Mouse (Mus musculus) MEL (cell line): ENCODE results near the gene Tmem37.

Experiments
- CTCF ChIP-seq, 3 experiments: IDR thresholded peaks in 2 of 3; conservative IDR thresholded peaks in 1 of 3; 2 replicates each; pipeline ENCODE4 v1.5.1; 2011 to 2012; ENCODE audit warnings: low read length in 3 of 3, low read depth in 2 of 3, mild to moderate bottlenecking in 2 of 3, improper control_type of control experiment in 1 of 3, inconsistent platforms in 1 of 3, mixed read lengths in 1 of 3, moderate library complexity in 1 of 3; ENCODE audit not compliant: control insufficient read depth in 1 of 3, insufficient read depth in 1 of 3, poor library complexity in 1 of 3, severe bottlenecking in 1 of 3
- EP300 ChIP-seq, 2 experiments: IDR thresholded peaks; 2 replicates each; pipeline ENCODE4 v1.6.1; 2011; ENCODE audit warnings: improper control_type of control experiment in 2 of 2, low read length in 2 of 2, low read depth in 1 of 2, mild to moderate bottlenecking in 1 of 2
- MAX ChIP-seq: IDR thresholded peaks from 2 replicates; pipeline ENCODE4 v1.6.1; 2011; ENCODE audit warnings: low read length, improper control_type of control experiment
- MAZ ChIP-seq: IDR thresholded peaks from 2 replicates; pipeline ENCODE4 v1.6.1; 2012; ENCODE audit warnings: low read depth, mild to moderate bottlenecking, inconsistent platforms, low read length, improper control_type of control experiment
- MYC ChIP-seq: IDR thresholded peaks from 2 replicates; pipeline ENCODE4 v1.6.1; 2011; ENCODE audit warnings: low read depth, mild to moderate bottlenecking, low read length, improper control_type of control experiment, moderate library complexity
- POLR2A ChIP-seq, 2 experiments: IDR thresholded peaks; 2 replicates each; pipeline ENCODE4 v1.6.1; 2011 to 2012; ENCODE audit warnings: low read length in 2 of 2, mild to moderate bottlenecking in 2 of 2, control low read depth in 1 of 2, improper control_type of control experiment in 1 of 2, low read depth in 1 of 2, moderate library complexity in 1 of 2; ENCODE audit not compliant: control insufficient read depth in 1 of 2, insufficient read depth in 1 of 2, poor library complexity in 1 of 2
- RCOR1 ChIP-seq: IDR thresholded peaks from 2 replicates; pipeline ENCODE4 v1.6.1; 2012; ENCODE audit warnings: low read depth, mild to moderate bottlenecking, inconsistent platforms, low read length, improper control_type of control experiment
- USF2 ChIP-seq, 2 experiments: IDR thresholded peaks; 2 replicates each; pipeline ENCODE4 v1.6.1; 2011 to 2012; ENCODE audit warnings: improper control_type of control experiment in 2 of 2, low read length in 2 of 2, borderline replicate concordance in 1 of 2, inconsistent platforms in 1 of 2, low read depth in 1 of 2, mild to moderate bottlenecking in 1 of 2; ENCODE audit not compliant: insufficient read depth in 1 of 2
- ZC3H11A ChIP-seq: IDR thresholded peaks from 2 replicates; pipeline ENCODE4 v1.6.1; 2012; ENCODE audit warnings: low read depth, mild to moderate bottlenecking, inconsistent platforms, low read length, improper control_type of control experiment

DNA sequence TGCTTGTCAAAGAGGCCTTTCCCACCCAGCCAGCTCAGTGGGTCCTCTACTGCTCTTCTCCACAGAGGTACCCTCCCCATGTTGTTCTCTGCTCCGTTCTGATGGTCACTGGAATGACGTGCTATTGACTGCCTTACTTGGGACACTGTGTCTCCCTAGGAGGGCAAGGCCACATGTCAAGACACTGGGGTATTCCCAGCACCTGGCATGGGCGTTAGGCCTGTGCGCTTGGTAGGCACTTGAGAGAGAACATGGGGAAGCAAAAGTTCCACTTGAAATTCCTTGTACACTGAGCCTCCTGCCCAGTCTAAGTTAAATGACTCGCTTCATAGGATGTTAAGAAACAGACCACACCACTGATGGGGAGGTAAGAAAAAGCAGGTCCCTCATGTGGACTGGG lies 4.8 kb downstream of the Tmem37 start:
- TF ChIP-seq CTCF (IDR thresholded peaks at IDR 0.05 in 2 of 3, conservative IDR thresholded peaks at IDR 0.05 in 1 of 3; ENCODE audit: control insufficient read depth in 1 of 3, insufficient read depth in 1 of 3, low read depth in 2 of 3, low read length in 3 of 3, poor library complexity in 1 of 3, severe bottlenecking in 1 of 3) (no peak), RCOR1 (no peak), POLR2A (IDR thresholded peaks at IDR 0.05; ENCODE audit: control insufficient read depth in 1 of 2, insufficient read depth in 1 of 2, low read depth in 1 of 2, low read length in 2 of 2, poor library complexity in 1 of 2) (no peak), USF2 (IDR thresholded peaks at IDR 0.05; ENCODE audit: borderline replicate concordance in 1 of 2, insufficient read depth in 1 of 2, low read depth in 1 of 2, low read length in 2 of 2) (no peak), ZC3H11A (no peak), MAZ (no peak), MAX (no peak), EP300 (IDR thresholded peaks at IDR 0.05; ENCODE audit: low read depth in 1 of 2, low read length in 2 of 2) (no peak), MYC (no peak)
